In the genomic region with DNA sequence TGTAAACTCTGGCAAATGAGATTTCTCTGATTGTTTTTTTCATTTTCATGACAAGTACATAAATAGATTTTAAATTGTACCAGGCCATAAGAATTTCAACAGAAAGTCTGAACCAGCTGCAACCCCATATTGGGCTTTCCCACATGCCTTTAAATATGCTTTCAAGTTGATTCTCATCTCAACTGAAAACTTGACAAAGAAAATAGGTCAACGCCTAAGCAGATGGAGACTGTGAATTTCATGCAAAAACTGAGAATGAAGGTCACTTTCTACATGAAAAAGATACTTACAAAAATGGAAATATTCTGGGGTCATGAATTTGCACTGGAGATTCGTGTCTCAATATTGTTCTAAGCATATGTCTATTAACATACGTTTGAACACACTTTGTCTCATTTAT, we compare ENCODE assay signal across 32 mouse cellular contexts.
DNase-seq lines count a peak whose midpoint lies in the region; ATAC-seq and TF ChIP-seq lines count a peak whose summit lies in the region.
"Had no signal": no experiment of that assay in that cellular context is flagged by ENCODE, and none has a peak within 500 bp of the region (broad histone marks: within the 10 kb centered on the region; RNA-seq: fewer than 3 reads in every experiment).

No protein-coding gene starts in this region.

- peak overlapping the region; percentile 61; the same call in 1 of the 2 replicates for H3K27ac ChIP-seq in left cerebral cortex, adult 2 months
- H3K27ac ChIP-seq in hindbrain, embryonic 10.5 days = no peak overlapping the region
- H3K27ac ChIP-seq: embryonic facial prominence, embryonic 10.5 days; embryonic facial prominence, embryonic 13.5 days; forebrain, embryonic 12.5 days; heart, embryonic 15.5 days; hindbrain, embryonic 14.5 days; hindbrain, postnatal 0 days had no signal

- no peaks in the 10 kb centered on the region for H3K36me3 ChIP-seq in hindbrain, embryonic 10.5 days
- H3K36me3 ChIP-seq: embryonic facial prominence, embryonic 10.5 days; embryonic facial prominence, embryonic 13.5 days; forebrain, embryonic 12.5 days; G1E; heart, embryonic 12.5 days; heart, embryonic 15.5 days had no signal

- ATAC-seq in frontal cortex, adult (ENCODE audit: low TSS enrichment) = peak; percentile 54
- ATAC-seq: forebrain, embryonic 16.5 days; hindbrain, postnatal 0 days; inflammation-experienced regulatory T-cells, adult 6 months; Patski had no signal

- TF ChIP-seq CTCF in left cerebral cortex, adult 2 months (IDR thresholded peaks at IDR 0.05) = no peak

- H3K4me1 ChIP-seq in hindbrain, embryonic 10.5 days (replicated peaks) = no peaks in the 10 kb centered on the region
- H3K4me1 ChIP-seq: embryonic facial prominence, embryonic 10.5 days; embryonic facial prominence, embryonic 13.5 days; forebrain, embryonic 12.5 days; heart, embryonic 12.5 days; heart, embryonic 15.5 days had no signal

- no peaks in the 10 kb centered on the region for H3K9me3 ChIP-seq in hindbrain, embryonic 10.5 days
- H3K9me3 ChIP-seq: embryonic facial prominence, embryonic 10.5 days; embryonic facial prominence, embryonic 13.5 days; forebrain, embryonic 12.5 days; heart, embryonic 12.5 days; heart, embryonic 15.5 days had no signal

- no peak overlapping the region for H3K4me3 ChIP-seq in left cerebral cortex, adult 2 months
- H3K4me3 ChIP-seq in hindbrain, embryonic 10.5 days = no peak overlapping the region
- H3K4me3 ChIP-seq: embryonic facial prominence, embryonic 10.5 days; embryonic facial prominence, embryonic 13.5 days; erythroblast, embryonic 14.5 days; forebrain, embryonic 12.5 days; heart, embryonic 12.5 days; heart, embryonic 15.5 days had no signal

- WGBS in hindbrain, embryonic 10.5 days = 90% methylated on average over 3 of the region's 3 CpGs

- H3K27me3 ChIP-seq in hindbrain, embryonic 10.5 days (ENCODE audit: insufficient read depth, poor library complexity, severe bottlenecking) = no peaks in the 10 kb centered on the region
- H3K27me3 ChIP-seq: CH12.LX; embryonic facial prominence, embryonic 13.5 days; forebrain, embryonic 12.5 days; heart, embryonic 12.5 days; heart, embryonic 15.5 days; Patski had no signal

- no peak for DNase-seq in frontal cortex, postnatal 10 days (ENCODE audit: low spot score in 2 of 2)
- DNase-seq in left cerebral cortex, adult 2 months (ENCODE audit: extremely low spot score in 1 of 2, low spot score in 2 of 2) = no peak
- DNase-seq in left cerebral cortex, postnatal 36 days (ENCODE audit: low spot score in 2 of 2) = no peak
- DNase-seq in brain, adult 2 months (ENCODE audit: low read depth, low spot score) = peak; percentile 68
- DNase-seq in telencephalon, adult 2 months (ENCODE audit: low read depth, low spot score) = peak; percentile 55
- DNase-seq in hindbrain, embryonic 10.5 days (ENCODE audit: low spot score) = no peak
- DNase-seq: adrenal gland, postnatal 10 days; adrenal gland, postnatal 36 days; B cell, adult 2 months; cerebellum, adult 11-12 months; cerebellum, adult 8-10 months; cerebellum, postnatal 10 days; cerebellum, postnatal 36 days; embryo, embryonic 11 days; gastrocnemius, postnatal 25 days; heart, adult 18-20 months; heart, postnatal 10 days; heart, postnatal 36 days had no signal

- intact Hi-C loops in left cerebral cortex, adult 2 months (cut with DNase I) = loop anchor here (5.0 kb wide), 1 partner anchor 274 kb away; no protein-coding TSS in a partner anchor
- intact Hi-C loops in left cerebral cortex, postnatal 36 days (cut with DNase I) = no loop called here

Comparison
In these comparisons a context has a peak if more than half of its experiments do, and no peak if none do; other contexts are left out.
1. DNase-seq: peak in brain, adult 2 months (single experiment) and telencephalon, adult 2 months (single experiment); none in frontal cortex, postnatal 10 days (0 of 2), left cerebral cortex, adult 2 months (0 of 2), left cerebral cortex, postnatal 36 days (0 of 2) and hindbrain, embryonic 10.5 days (single experiment).